Mouse (Mus musculus): ENCODE data around the gene Brs3. TPM values are rescaled to one million over a fixed set of nuclear protein-coding genes. Genes with fewer than 3 reads are reported as not detected.

The Brs3 gene
- not detected in 2 replicates for polyA plus RNA-seq (2015; fragmentation: Nextera tagmentation; extraction: Ambion mirVana)

DNA sequence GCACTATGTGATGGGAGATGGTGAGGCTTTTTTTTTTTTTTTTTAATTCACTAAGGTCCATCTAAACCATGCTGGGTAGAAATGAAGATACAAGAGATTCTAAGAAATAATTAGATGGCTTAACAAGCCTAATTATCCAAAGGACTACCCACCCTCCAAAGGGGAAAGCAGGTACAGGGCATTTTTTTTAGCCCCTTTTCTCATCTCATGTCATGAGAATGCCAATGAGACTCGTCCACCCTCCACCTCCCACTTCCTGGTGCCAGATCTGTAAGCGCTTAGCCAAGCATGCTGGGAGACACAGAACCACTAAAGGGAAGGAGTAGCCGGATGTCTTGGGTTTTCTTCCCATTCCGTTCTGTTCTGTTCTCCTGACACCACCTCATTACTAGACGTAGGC, at the start of gene Brs3:
Gene Brs3, plus strand, starts transcription at position 301 of the 400 bp plus-strand sequence.

DNA sequence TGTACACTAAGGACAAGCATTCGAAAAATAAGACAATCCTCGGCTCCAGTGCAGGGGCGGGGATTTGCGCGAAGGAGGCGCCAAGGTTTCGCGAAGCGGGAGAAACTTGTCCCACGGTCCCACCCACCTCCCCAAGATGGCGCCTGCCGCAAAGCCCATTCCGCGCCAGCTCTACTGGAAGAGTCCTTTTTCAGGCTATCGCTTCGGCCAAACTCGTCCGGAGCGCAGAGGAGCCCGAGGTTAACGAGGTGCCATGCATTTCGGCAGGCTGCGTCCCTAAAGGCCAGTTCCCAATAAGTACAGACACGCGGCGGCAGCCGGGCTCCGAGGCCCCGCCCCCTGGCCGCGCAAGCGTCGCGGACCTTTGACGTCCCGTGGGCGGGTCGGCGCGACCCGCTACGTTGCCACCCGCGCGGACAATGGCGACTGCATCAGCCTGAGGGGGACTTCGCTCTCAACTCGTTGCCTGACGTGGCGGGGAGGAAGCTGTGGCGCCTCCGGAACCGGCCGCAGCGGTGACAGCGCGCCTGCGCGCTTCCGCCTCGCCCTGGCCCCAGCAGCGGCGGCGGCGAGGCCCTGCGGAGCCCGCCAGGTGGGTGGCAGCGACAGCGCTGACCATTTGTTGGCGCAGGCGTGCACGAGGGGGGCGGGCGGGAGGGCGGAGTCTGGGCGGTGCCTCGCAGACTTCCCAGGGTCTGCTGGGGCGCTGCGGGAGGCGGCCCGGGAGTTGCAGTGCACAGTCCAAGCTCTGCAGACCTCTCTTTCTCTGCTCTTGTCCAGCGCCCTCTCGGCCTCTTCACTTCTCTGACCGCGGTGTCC, 10.5 kb downstream of the Brs3 start, which contains the start of gene Htatsf1:
Gene Htatsf1, plus strand, starts transcription at position 410 of the 819 bp plus-strand sequence.

DNA sequence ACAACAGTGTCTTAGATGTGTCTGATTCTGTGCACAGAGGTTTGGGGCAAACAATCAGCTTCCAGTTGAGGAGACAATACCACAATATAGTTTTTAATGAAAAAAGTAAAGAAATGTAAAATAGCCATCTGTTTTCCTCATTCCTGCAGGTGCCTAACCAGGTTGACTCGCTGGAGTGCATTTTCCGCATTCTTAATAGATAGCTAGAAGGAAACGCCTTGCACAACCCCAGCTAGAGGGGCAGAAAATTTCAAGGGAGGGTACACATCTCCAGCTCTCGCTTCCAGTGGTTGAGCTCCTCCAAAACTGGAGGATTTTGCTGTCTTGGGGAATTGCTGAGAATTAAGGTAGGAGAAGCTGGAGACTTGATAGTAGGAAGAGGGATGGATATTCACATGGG, 44.9 kb downstream of the Brs3 start, which contains the start of gene Vgll1:
Gene Vgll1, plus strand, starts transcription at position 301 of the 400 bp plus-strand sequence.

Other genes starting within 250 kb of the Brs3 start
- gene Map7d3, start 220.7 kb upstream of the Brs3 start, polyA plus RNA-seq (2015; fragmentation: Nextera tagmentation; extraction: Ambion mirVana), result 2.9 and 3.8 TPM in 2 replicates
- gene Adgrg4, start 172.9 kb upstream of the Brs3 start, polyA plus RNA-seq (2015; fragmentation: Nextera tagmentation; extraction: Ambion mirVana), result not detected in 2 replicates
- gene Htatsf1, start 10.5 kb downstream of the Brs3 start, polyA plus RNA-seq (2015; fragmentation: Nextera tagmentation; extraction: Ambion mirVana), result 40.7 and 53.3 TPM in 2 replicates
- gene Vgll1, start 45.0 kb downstream of the Brs3 start, polyA plus RNA-seq (2015; fragmentation: Nextera tagmentation; extraction: Ambion mirVana), result not detected in 2 replicates
- gene Cd40lg, start 169.1 kb downstream of the Brs3 start, polyA plus RNA-seq (2015; fragmentation: Nextera tagmentation; extraction: Ambion mirVana), result not detected in 2 replicates

Measured in adrenal gland, postnatal 0 days (tissue).